Mouse (Mus musculus) brain, embryonic 14.5 days (tissue): ENCODE measurements around the gene Ryr1.

Source experiments
- CTCF ChIP-seq: fragments of 200-500 bp; IDR thresholded peaks from 2 replicates; pipeline ENCODE4 v1.5.1; 2012; ENCODE audit warnings: inconsistent platforms, mild to moderate bottlenecking, moderate library complexity, borderline replicate concordance; ENCODE audit not compliant: insufficient read depth, insufficient read length; ENCODE audit errors: extremely low read depth
- POLR2A ChIP-seq: fragments of 200-500 bp; IDR thresholded peaks from 2 replicates; pipeline ENCODE4 v1.6.1; 2012; ENCODE audit warnings: mild to moderate bottlenecking, inconsistent platforms, borderline replicate concordance; ENCODE audit not compliant: poor library complexity, insufficient read depth, insufficient read length, severe bottlenecking; ENCODE audit errors: extremely low read depth

GRCm38 (mm10) chr7:29023514-29023913, 101.5 kb downstream of the Ryr1 start:
- TF ChIP-seq CTCF (no peak), POLR2A (no peak)
